Mouse (Mus musculus) liver, embryonic 16.5 days (tissue): Measurements from ENCODE around the gene Swsap1. TPM values are rescaled to one million over a fixed set of nuclear protein-coding genes. Genes with fewer than 3 reads are reported as not detected.

Source experiments
- ATAC-seq: fragments of 200-750 bp; cut with Nextera tagmentation; 2 replicates; pipeline ENCODE4 v1.8.0; 2017; ENCODE audit warnings: low read depth, mild to moderate bottlenecking, moderate number of reproducible peaks, moderate library complexity
- H3K27ac ChIP-seq: fragments of 300-500 bp; sonication (generic); 2 replicates; pipeline ENCODE4 v1.5.1; 2014; ENCODE audit warnings: mild to moderate bottlenecking, low read length
- H3K27me3 ChIP-seq: fragments of 300-500 bp; sonication (generic); 2 replicates; pipeline ENCODE4 v1.6.1; 2014; ENCODE audit warnings: low read depth, low read length, mixed read lengths; ENCODE audit not compliant: control insufficient read depth, insufficient read depth
- H3K36me3 ChIP-seq: fragments of 300-500 bp; sonication (generic); 2 replicates; pipeline ENCODE4 v1.6.1; 2014; ENCODE audit warnings: mild to moderate bottlenecking; ENCODE audit not compliant: control insufficient read depth, insufficient read depth
- H3K4me1 ChIP-seq: fragments of 300-500 bp; sonication (generic); 2 replicates; pipeline ENCODE4 v1.6.1; 2014; ENCODE audit warnings: low read depth, low read length, mixed read lengths; ENCODE audit not compliant: control insufficient read depth
- H3K4me2 ChIP-seq: fragments of 300-500 bp; sonication (generic); 2 replicates; pipeline ENCODE4 v1.6.1; 2014; ENCODE audit warnings: low read depth, low read length, mixed read lengths
- H3K4me3 ChIP-seq: fragments of 300-500 bp; sonication (generic); 2 replicates; pipeline ENCODE4 v1.5.1; 2014; ENCODE audit warnings: low read depth, mild to moderate bottlenecking, low read length
- H3K9ac ChIP-seq: fragments of 300-500 bp; sonication (generic); 2 replicates; pipeline ENCODE4 v1.6.1; 2014; ENCODE audit warnings: low read depth, low read length
- H3K9me3 ChIP-seq: fragments of 300-500 bp; sonication (generic); replicated peaks from 2 replicates; pipeline ENCODE4 v1.6.1; 2016; ENCODE audit warnings: low read length; ENCODE audit not compliant: control insufficient read depth
- WGBS: fragments of 180-500 bp; shearing (Covaris S2); extraction: QIAGEN DNeasy Blood & Tissue Kit; methylation state at CpG from one replicate; pipeline ENCODE4 v1.1.7; 2014; ENCODE audit not compliant: insufficient replicate concordance; 5-methylcytosine and 5-hydroxymethylcytosine counted together
- polyA plus RNA-seq: library from polyadenylated mRNA; unstranded; fragments of >200 nt; fragmentation: Nextera tagmentation; extraction: Ambion mirVana; gene quantifications from 2 replicates; pipeline ENCODE4 v1.2.1, GENCODE M21; 2015

Gene Swsap1
- polyA plus RNA-seq, 1 experiment from 2014 or later, result 2.1 TPM

- Histone ChIP-seq H3K4me1 (peaks cover 6% of the 10 kb centered on the region), H3K27ac (no peak overlapping the region), H3K4me2 (no peak overlapping the region), H3K36me3 (no peaks in the 10 kb centered on the region), H3K9ac (no peak overlapping the region), H3K9me3 (no peaks in the 10 kb centered on the region), H3K4me3 (no peak overlapping the region), H3K27me3 (peaks cover 87% of the 10 kb centered on the region)
- WGBS, result 7% methylated on average over 36 of the region's 36 CpGs
- ATAC-seq, result no peak
Observed at GRCm38 (mm10) chr9:21987592-21988342, 32.2 kb downstream of the Swsap1 start.

GRCm38 (mm10) chr9:21988421-21989101, 33.0 kb downstream of the Swsap1 start:
- no peaks in the 10 kb centered on the region for H3K9me3 ChIP-seq
- H3K4me3 ChIP-seq, result peak overlapping the region; percentile 46
- H3K27ac ChIP-seq, result no peak overlapping the region
- H3K4me2 ChIP-seq, result peak overlapping the region; percentile 55
- no peak for ATAC-seq
- peaks cover 6% of the 10 kb centered on the region for H3K4me1 ChIP-seq
- no peaks in the 10 kb centered on the region for H3K36me3 ChIP-seq
- H3K9ac ChIP-seq, result no peak overlapping the region
- H3K27me3 ChIP-seq, result peaks cover 87% of the 10 kb centered on the region
- 2% methylated on average over 32 of the region's 32 CpGs for WGBS

GRCm38 (mm10) chr9:21989230-21990110, 33.9 kb downstream of the Swsap1 start, which contains the start of gene Rgl3:
TSS of gene Rgl3 (minus strand) at chr9:21989446.
- H3K27ac ChIP-seq, result no peak within 1 kb of the TSS
- H3K4me1 ChIP-seq, result peaks cover 6% of the 10 kb centered on the region
- no peak within 1 kb of the TSS for H3K9ac ChIP-seq
- no peak for ATAC-seq
- H3K27me3 ChIP-seq, result peaks cover 81% of the 10 kb centered on the region
- peak within 1 kb of the TSS; percentile 46 for H3K4me3 ChIP-seq
- H3K36me3 ChIP-seq, result no peaks in the 10 kb centered on the region
- peak within 1 kb of the TSS; percentile 55 for H3K4me2 ChIP-seq
- 2% methylated on average over 42 of the region's 42 CpGs for WGBS
- H3K9me3 ChIP-seq, result no peaks in the 10 kb centered on the region

GRCm38 (mm10) chr9:21992227-21992626, 36.7 kb downstream of the Swsap1 start:
- WGBS, result 59% methylated on average over 4 of the region's 4 CpGs
- Histone ChIP-seq H3K4me3 (no peak overlapping the region), H3K4me1 (peaks cover 6% of the 10 kb centered on the region), H3K27me3 (peaks cover 57% of the 10 kb centered on the region), H3K36me3 (no peaks in the 10 kb centered on the region), H3K27ac (no peak overlapping the region), H3K9ac (no peak overlapping the region), H3K4me2 (no peak overlapping the region), H3K9me3 (no peaks in the 10 kb centered on the region)
- no peak for ATAC-seq

GRCm38 (mm10) chr9:21996178-21996867, 40.8 kb downstream of the Swsap1 start:
- H3K4me2 ChIP-seq, result no peak overlapping the region
- no peaks in the 10 kb centered on the region for H3K9me3 ChIP-seq
- no peak for ATAC-seq
- no peak overlapping the region for H3K27ac ChIP-seq
- no peaks in the 10 kb centered on the region for H3K36me3 ChIP-seq
- H3K9ac ChIP-seq, result no peak overlapping the region
- no peak overlapping the region for H3K4me3 ChIP-seq
- WGBS, result 68% methylated on average over 3 of the region's 3 CpGs
- H3K4me1 ChIP-seq, result no peaks in the 10 kb centered on the region; the same call in 1 of the 2 replicates
- H3K27me3 ChIP-seq, result peaks cover 16% of the 10 kb centered on the region

GRCm38 (mm10) chr9:22000296-22000695, 44.7 kb downstream of the Swsap1 start:
- Histone ChIP-seq H3K9ac (no peak overlapping the region), H3K4me1 (peaks cover 15% of the 10 kb centered on the region), H3K4me3 (no peak overlapping the region), H3K4me2 (no peak overlapping the region), H3K9me3 (no peaks in the 10 kb centered on the region), H3K36me3 (no peaks in the 10 kb centered on the region; the same call in 1 of the 2 replicates), H3K27me3 (no peaks in the 10 kb centered on the region), H3K27ac (no peak overlapping the region)
- ATAC-seq, result no peak
- WGBS, result 70% methylated on average over 6 of the region's 6 CpGs

GRCm38 (mm10) chr9:22001633-22002032, 46.1 kb downstream of the Swsap1 start:
- 78% methylated on average over 4 of the region's 4 CpGs for whole genome bisulfite sequencing

More at GRCm38 (mm10) chr9:22001633-22002032, 46.1 kb downstream of the Swsap1 start:
- peaks cover 1% of the 10 kb centered on the region for H3K36me3 ChIP-seq
- no peak for ATAC-seq
- H3K9me3 ChIP-seq, result no peaks in the 10 kb centered on the region
- no peak overlapping the region for H3K9ac ChIP-seq
- no peak overlapping the region for H3K4me2 ChIP-seq
- H3K27ac ChIP-seq, result no peak overlapping the region
- no peak overlapping the region for H3K4me3 ChIP-seq
- peaks cover 15% of the 10 kb centered on the region for H3K4me1 ChIP-seq
- H3K27me3 ChIP-seq, result no peaks in the 10 kb centered on the region
